Mouse (Mus musculus) G1E-ER4 (cell line): Measurements from ENCODE around the gene Rnase13. TPM values are rescaled to one million over a fixed set of nuclear protein-coding genes. Genes with fewer than 3 reads are reported as not detected.

Experiments
- GATA1 ChIP-seq: IDR thresholded peaks from one replicate; pipeline ENCODE4 v1.8.0; 2012; ENCODE audit warnings: low read length, inconsistent platforms
- polyA plus RNA-seq: library from polyadenylated mRNA; stranded (reverse); fragments of >175 nt; gene quantifications from 2 replicates; pipeline ENCODE4 v1.2.3, GENCODE M21; 2012

The Rnase13 gene
- polyA plus RNA-seq, 1 experiment: not detected

- no peak for TF ChIP-seq GATA1
Observed at GRCm38 (mm10) chr14:51916539-51916938, 6.0 kb downstream of the Rnase13 start.

GRCm38 (mm10) chr14:51915030-51915429, 7.5 kb downstream of the Rnase13 start:
- no peak for TF ChIP-seq GATA1

GRCm38 (mm10) chr14:51913960-51914762, 8.4 kb downstream of the Rnase13 start, which contains the start of gene Ndrg2:
Gene Ndrg2 (minus strand): TSS chr14:51914158.
- no peak for TF ChIP-seq GATA1

GRCm38 (mm10) chr14:51913062-51913959, 9.3 kb downstream of the Rnase13 start:
- TF ChIP-seq GATA1: no peak

GRCm38 (mm10) chr14:51912391-51913061, 10.0 kb downstream of the Rnase13 start:
- TF ChIP-seq GATA1: no peak

GRCm38 (mm10) chr14:51911301-51911700, 11.3 kb downstream of the Rnase13 start:
- no peak for TF ChIP-seq GATA1

- peak; percentile 9 for TF ChIP-seq GATA1
Observed at GRCm38 (mm10) chr14:51906102-51906501, 16.5 kb downstream of the Rnase13 start.

GRCm38 (mm10) chr14:51904706-51905105, 17.9 kb downstream of the Rnase13 start:
- no peak for TF ChIP-seq GATA1

GRCm38 (mm10) chr14:51903782-51904181, 18.8 kb downstream of the Rnase13 start:
- TF ChIP-seq GATA1: no peak

GRCm38 (mm10) chr14:51902806-51903710, 19.5 kb downstream of the Rnase13 start:
- no peak for TF ChIP-seq GATA1

- no peak for TF ChIP-seq GATA1
Observed at GRCm38 (mm10) chr14:51899351-51899750, 23.2 kb downstream of the Rnase13 start.

GRCm38 (mm10) chr14:51896539-51897170, 25.9 kb downstream of the Rnase13 start:
- TF ChIP-seq GATA1: no peak

GRCm38 (mm10) chr14:51896019-51896418, 26.6 kb downstream of the Rnase13 start:
- TF ChIP-seq GATA1: no peak

GRCm38 (mm10) chr14:51895071-51895470, 27.5 kb downstream of the Rnase13 start:
- TF ChIP-seq GATA1: no peak

- TF ChIP-seq GATA1: no peak
Observed at GRCm38 (mm10) chr14:51893809-51894208, 28.8 kb downstream of the Rnase13 start.
